Mouse (Mus musculus): ENCODE data around the gene Dennd2d.

- no peak for TF ChIP-seq CTCF (IDR thresholded peaks at IDR 0.05; ENCODE audit: borderline replicate concordance, extremely low read depth, insufficient read depth, insufficient read length)
- TF ChIP-seq POLR2A (IDR thresholded peaks at IDR 0.05; ENCODE audit: borderline replicate concordance, extremely low read depth, insufficient read depth, insufficient read length, poor library complexity, severe bottlenecking) = no peak
These were observed 3.6 kb downstream of the Dennd2d start for GRCm38 (mm10) chr3:106485810-106486209.
